Mouse (Mus musculus): ENCODE measurements around the gene Ly6g6c. TPM values are rescaled to one million over a fixed set of nuclear protein-coding genes. Genes with fewer than 3 reads are reported as not detected.

Gene Ly6g6c
- total RNA-seq, 1 experiment from 2014 or later, result not detected

DNA sequence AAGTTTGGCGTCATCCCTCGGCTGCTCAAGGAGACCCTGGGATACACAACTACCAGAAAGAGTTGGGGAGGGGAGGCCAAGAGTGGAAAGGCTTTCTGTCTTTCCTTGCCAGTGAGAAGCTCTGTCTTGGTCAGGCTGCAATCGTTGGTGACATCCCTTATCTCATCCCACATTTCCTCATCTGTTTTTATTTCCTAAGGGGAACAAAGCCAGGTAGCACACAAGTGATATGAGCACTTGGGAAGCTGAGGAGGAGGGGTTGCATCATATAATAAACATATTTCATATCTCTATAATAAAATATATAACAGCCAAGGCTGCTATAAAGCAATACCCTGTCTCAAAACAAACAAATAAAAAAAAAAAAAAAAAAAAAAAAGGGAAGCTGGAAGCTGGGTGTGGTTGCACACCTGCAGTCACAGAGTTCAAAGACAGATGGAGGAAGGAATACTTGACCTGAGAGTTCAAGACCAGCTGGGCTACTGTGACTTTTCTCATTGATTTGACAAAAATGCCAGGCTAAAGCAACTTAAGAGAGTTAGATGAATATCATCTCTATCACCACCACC is 18.8 kb downstream of the Ly6g6c start:
- no peak for DNase-seq

DNA sequence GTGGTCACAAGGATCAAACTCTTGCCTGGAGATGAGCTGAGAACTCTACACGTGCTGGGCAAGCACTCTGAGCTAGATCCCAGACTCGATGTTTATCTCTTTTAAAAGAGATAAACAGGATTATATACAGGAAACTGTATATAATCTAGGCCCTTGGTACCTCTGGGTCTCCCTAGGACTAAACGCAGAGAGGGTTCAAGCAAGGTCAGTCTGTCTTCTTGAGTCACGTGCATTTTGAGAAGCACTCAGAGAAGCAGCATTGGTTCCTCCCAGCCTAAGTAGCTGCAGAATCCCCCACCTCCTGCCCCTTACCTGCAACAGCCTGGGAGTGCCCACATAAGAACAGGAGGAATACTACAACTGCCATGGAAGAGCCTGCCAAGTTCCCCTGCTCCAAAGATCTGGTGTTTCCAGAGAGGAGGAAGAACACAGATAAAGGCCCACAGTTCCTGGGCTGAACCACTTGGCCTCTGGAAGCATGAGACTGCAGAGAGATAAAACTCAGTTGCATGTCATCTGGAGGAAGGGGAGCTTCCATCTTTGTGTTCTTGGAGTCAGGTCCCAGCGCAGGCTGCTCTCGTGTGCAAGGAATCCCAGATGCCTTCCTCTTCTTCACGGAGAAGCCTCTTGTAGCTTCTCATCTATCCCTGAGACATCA is 20.1 kb downstream of the Ly6g6c start, which contains the start of gene Ly6g6f:
Gene Ly6g6f (minus strand): TSS at position 403 of the 658 bp plus-strand sequence.
- DNase-seq, result no peak

DNA sequence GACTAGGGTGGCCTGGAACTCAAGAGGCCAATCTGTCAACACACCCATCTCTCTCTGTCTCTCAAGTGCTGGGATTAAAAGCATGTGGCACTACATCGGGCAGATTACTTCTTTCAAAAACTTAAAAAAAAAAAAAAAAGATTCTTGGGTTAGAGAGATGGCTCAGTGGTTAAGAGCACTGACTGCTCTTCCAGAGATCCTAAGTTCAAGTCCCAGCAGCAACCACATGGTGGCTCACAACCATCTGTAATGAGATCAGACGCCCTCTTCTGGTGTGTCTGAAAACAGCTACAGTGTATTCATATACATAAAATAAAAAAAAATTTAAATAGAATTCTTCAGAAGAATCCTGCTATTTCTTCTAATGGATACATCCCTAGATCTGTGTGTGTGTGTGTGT is 23.0 kb downstream of the Ly6g6c start:
- no peak for DNase-seq

DNA sequence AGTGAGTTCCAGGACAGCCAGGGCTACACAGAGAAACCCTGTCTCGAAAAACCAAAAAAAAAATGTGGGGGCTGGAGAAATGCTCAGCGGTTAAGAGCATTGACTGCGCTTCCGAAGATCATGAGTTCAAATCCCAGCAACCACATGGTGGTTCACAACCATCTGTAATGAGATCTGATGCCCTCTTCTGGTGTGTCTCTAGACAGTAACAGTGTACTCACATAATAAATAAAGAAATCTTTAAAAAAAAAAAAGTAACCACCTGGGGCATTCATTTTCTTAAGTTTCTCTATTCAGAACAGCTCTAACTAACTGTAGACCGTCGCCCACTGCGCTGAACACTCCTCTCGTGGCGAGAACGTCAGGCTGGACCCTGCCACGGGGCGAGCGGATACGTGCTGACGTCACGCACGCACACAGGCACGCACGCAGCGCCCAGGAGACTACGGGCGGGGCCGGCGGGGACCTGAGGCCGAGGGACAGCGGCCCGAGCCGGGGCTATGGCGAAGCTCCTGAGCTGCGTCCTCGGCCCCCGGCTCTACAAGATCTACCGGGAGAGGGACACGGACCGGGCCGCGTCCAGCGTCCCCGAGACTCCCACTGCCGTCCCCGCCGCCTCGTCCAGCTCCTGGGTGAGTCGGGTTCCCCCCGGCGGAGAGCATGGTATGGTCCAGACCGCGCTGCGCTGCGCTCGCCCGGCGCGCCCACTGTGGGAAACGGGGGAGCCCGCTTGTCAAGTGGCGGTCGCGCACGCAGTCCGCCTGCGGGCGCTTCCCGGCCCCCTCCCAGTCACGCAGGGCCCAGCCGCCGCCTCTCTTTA is 23.8 kb downstream of the Ly6g6c start, which contains the start of gene Abhd16a:
Gene Abhd16a (plus strand): TSS at position 439 of the 820 bp plus-strand sequence.
- peak; percentile 96 for DNase-seq

DNA sequence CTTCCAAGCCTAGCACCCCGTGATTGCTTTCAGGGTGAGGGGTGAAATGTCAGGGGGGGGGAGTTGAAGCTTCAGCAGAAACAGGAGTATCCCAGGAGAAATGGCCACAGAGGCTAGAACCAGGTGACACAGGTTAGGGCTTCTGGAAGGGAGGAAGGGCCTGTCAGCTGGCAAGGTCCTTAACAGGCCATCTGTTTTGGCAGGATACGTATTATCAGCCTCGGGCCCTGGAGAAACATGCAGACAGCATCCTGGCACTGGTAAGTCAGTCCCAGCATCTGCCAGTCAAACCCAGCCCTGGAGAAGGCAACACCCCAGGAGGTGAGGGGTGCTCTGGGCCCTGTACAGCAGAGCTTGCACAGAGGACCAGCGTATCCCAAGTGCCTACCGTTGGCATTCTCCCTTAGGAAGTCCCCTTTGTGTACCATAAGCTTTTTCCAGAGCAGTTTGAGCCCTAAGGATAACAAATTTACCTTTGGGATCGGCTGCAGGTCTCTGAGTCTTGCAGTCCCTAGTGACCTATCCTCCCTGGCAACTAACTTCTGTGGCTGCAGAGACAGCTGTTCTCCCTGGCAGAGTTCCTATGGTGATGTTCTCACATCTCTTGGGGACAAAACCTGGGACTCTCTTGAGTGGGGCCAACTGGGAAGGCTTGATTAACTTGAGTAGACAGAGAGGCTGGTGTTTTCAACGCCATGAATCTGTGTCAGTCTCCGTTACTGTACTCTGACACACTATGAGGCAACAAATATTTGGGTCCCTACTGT is 25.2 kb downstream of the Ly6g6c start:
- DNase-seq, result peak; percentile 49

DNA sequence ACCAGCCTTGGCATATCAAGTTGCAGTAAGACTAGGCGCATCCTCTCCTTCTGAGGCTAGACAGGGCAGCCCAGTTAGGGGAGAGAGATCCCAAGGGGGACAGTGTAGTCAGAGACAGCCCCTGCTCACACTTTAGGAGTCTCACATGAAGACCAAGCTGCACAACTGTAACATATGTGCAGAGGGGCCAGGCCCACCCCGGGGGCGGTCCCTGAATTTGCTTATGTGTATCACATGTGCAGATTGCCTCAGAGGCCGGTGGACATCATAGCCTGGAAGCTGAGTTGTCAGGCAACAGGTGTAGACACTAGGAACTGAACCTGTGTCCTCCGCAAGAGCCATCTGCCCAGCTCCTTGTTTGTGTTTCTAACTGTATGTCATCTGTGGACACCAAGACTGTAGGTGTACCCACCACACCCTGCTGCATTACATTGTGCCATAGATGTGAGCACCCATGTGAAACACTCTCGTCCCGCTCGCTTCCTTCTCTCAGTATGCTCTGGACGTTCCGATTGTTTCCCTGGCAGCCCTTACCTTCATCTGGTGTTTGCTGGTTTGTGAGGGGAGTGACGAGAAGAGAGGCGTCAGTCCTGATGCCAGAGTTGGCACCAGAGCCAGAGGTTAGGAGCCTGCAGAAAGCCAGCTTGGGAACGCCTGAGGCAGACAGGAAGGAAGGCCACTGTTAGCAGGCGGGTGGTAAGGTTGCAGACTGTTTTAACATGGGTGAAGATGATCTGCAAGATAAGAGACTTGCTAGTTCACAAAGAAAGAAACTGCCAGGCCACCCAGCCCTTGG is 27.4 kb downstream of the Ly6g6c start:
- DNase-seq, result no peak

DNA sequence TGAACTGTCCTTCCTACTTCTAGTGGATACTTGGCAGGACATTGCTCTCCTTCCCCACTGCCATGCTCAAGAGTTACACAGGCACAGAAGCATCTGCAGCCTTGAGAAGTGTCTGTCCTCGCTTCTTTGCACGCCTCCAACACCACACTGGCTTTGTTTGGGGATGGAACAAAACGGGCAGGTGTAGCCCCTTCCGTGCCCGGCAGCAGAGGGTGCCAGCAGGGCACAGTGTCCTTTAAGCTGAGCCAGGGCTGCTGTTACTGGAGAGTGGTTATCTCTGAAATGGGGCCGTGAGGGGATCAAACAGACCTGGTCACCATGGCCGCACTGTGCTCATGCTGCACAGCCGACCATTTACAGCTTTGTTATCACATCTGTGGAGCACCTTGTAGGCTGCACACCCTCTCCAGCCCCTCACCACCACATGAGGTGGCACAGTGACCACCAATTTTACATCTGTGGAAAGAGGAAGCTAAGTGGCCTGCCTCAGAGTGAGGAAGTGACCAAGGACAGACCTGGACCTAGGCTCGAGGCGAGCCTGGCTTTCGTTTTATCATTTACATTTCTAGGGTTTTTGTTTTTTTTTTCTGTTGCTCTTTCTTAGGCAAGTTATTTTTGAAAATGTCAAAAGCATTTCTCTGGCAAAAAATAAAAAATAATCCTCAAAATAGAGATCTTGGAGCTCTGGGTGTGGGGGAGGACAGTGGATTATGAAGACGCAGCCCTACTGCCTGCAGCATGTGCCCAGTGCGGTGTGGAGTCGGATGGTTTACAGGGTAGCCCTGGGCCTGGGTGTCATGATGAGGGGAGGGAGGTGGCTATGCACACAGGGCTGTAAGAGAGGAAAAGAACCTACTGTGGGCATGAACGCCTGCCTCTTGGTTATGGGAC is 29.5 kb downstream of the Ly6g6c start:
- no peak for DNase-seq

DNA sequence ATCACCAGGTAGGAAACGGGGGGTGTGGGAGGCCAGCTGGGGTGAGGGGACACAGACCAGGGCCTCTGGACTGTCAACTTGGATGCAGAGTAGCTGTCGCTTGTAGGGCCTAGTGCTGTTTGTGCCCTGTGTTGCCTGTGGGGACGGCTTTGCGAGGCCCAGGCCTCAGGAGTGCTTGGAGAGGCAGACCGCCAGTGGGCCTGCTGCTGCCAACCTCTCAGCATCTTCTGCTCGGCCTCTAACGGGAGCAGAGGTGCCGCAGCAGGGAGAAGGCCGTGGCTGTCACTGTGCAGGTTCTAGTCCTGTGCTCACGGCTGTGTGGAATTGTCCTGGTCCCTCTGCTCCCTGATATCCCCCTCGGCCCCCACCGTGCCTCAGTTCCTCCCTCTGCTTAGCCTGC is 31.4 kb downstream of the Ly6g6c start:
- DNase-seq, result no peak

DNA sequence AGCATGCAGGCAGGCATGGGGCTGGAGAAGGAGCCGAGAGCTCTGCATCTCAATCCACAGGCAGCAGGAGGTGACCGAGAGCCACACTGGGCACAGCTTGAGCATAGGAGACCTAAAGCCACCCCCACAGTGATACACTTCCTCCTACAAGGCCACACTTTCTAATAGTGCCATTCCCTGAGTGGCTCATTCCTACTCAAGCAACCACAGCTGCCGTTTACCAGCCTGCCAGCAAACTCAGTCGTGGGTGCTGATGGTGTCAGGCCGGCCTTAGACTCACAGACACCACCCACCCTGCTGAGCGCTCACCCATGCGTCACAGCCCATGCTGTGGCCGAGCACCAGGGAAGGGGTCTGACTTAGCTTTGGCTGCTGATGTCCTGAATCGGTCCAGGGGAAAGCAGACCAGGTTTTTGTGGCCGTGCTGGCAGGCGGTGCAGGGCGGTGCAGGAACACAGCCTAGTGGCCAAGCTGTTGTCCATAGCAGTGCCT is 32.0 kb downstream of the Ly6g6c start:
- DNase-seq, result peak; percentile 43

DNA sequence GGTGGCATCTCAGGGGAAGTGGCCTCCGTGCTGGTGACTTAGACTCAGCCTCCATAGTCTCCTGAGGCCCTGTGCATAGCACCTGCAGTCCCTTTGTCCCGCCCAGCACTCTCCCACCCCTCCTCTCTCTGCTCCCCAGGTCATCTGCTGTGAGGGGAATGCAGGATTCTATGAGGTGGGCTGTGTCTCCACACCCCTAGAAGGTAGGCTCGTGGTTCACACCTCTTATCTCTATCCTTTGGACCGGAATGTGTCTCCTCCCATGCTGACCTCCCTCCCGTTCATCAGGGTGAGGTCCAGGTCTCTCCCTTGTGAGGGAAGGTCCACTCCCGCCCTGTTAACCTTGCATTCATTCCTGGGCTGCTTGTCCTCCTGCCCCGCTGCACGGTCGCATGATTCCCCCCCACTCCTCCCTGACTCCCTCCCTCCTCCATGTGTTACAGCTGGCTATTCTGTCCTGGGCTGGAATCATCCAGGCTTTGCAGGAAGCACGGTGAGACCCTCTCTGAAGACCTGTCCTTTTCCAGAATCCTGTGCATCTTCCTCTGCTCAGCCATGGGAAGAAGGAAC is 35.1 kb downstream of the Ly6g6c start:
- no peak for DNase-seq

DNA sequence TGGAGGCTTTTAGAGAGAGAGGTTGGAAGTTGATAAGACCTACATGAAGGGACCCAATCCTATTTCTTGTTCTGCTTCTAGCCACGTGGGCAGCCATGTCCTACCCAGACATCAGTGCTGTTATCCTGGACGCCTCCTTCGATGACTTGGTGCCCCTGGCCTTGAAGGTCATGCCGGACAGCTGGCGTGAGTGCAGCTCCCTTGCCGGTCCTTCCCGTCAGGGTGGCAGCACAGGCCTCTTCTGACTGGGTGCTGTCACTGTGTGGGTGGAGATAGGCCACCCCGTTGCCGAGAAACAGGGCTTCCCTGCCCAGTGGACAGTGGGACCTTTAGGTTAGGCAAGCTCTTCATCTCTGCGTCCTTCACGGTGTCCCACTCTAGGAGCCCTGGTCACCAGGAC is 36.0 kb downstream of the Ly6g6c start:
- peak; percentile 72 for DNase-seq

DNA sequence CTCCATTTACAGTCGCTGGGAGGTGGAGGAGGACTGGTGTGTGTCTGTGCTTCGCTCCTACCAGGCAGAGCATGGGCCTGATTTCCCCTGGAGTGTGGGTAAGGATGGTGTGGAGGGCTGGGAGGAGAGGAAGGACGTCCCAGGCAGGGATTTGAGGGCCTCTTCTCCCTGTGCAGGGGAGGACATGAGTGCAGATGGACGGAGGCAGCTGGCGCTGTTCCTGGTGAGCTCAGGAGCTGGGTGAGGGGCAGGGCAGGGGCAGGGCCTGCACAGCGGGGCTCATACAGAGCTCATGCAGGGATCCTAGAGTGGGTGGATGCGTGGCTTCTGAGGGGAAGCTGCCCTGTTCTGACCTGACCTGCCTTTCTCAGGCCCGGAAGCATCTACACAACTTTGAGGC is 37.1 kb downstream of the Ly6g6c start:
- DNase-seq, result no peak

DNA sequence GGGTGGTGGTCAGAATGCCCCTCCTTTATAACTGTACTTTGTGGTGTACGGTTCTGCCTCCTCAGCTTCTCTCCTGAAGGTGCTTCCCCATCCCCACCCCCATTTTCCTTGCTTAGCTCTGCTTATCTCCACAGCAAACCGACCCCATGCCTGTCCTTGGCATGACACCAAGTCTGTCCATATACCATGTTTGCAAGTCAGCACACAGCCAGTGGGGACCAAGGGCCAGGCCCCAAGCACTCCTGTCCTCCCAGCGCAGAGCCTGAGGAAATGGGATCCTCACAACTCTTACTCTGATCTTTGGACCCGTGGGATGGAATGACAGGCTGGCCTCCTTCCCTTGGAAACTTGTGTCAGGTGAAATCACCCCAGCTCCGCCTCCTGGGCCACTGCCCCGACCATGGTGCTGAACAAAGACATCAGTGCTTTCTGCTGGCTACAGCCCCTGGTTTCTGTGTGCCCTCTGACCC is 38.1 kb downstream of the Ly6g6c start:
- no peak for DNase-seq

DNA sequence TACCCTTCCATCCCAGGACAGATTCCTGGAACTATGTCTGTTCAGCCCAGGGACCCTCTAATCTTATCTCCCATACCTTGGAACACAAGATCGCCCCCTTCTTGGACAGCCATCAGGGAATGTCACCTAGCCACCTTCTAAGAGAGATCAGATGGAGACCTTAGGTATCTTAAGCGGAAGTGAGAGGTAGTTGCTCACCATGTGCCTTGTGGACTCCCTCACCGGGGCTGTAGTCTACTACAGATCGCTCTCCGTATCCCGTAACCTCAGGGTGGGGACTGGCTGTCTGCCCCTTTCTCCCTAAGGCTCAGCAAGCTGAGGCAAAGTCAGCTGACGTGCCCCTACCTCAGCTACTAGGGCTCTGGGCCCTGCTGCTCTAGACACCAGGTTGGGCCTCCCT is 38.9 kb downstream of the Ly6g6c start:
- no peak for DNase-seq

DNA sequence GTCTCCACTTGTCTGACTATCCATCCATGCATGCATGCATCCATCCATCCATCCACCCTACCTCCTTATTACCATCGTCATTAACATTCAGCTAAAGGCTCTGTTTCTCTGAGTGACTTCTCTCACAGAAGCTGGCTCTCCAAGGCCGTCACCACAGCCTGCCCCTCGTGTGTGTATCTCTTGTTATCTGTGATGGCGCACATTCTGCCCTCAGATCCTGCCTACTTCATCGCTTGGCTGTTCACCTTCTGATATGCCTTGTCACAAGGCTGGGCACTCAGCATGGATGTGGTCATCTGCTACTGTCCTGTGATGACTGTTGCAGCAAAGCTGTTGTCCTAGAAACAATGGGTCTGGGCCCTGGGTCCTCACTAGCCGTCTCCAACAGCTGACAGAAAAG is 39.6 kb downstream of the Ly6g6c start:
- DNase-seq, result no peak

DNA sequence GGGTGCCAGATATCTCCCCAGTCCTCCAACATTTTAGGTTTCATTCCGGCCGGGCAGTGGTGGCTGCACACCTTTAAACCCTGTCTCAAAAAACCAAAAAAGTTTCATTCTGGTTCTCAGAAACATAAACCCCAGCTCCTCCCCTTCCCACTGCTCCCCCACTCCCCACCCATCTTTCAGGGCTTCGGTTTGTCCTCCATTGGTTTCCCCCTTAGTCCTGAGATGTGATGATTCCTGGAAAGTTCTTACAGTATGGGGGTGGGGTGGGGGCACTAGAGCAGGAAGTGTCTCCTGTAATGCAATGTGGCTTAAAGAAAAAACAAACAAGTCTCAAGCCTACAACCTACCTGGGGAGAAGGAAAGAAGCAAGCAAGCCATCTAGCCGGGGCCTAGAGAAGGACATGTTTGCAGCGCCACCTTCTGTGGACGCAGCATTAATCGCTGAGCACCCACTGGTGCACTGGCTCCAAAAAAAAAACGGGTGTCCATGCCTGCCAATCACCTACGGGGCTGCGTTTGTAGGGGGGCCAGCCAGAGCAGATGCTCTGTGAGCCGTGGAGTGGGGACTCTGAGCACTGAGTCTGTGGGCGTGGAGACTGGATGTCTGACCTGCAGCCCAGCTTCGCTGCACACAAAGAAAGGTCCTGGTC is 40.7 kb downstream of the Ly6g6c start:
- peak; percentile 63 for DNase-seq

DNA sequence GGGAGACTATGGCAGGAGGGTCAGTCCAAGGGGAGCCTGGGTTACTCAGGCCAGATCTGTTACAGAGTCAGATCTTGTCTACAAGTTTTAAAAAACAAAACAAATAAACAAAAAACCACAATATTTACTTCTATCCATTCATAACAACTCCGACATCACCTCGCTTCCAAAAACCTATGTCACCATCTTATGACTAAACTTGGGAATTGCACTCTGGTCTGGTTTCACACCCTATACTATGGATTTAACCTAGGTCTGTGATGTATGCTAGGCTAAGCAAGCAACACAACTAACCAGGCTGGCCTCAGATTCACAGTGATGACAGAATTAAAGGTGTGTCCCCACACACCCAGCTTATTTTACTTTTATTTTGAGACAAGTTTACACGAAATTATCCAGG is 41.3 kb downstream of the Ly6g6c start:
- no peak for DNase-seq

DNA sequence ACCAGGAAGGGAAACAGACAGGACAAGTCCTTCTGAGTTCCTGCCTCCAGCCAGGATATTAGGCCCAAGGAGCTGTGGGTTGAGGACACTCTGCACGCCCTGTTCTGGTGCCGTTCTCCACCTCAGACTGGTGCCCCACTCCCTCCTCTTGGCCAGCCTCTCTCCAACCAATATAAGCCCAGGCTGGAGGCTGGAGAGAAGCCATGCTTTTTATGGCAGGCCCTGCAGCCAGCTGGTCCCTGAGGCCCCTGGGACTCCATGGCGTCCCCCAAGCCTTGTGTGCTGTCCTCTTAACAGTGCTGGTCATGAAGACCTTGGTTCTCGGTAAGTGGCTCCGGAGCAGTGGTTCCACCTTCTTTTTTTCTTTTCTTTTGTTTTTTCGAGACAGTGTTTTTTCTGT is 42.9 kb downstream of the Ly6g6c start, which contains the start of gene Ly6g5c:
Gene Ly6g5c (plus strand): TSS at position 183 of the 400 bp plus-strand sequence.
- no peak for DNase-seq

DNA sequence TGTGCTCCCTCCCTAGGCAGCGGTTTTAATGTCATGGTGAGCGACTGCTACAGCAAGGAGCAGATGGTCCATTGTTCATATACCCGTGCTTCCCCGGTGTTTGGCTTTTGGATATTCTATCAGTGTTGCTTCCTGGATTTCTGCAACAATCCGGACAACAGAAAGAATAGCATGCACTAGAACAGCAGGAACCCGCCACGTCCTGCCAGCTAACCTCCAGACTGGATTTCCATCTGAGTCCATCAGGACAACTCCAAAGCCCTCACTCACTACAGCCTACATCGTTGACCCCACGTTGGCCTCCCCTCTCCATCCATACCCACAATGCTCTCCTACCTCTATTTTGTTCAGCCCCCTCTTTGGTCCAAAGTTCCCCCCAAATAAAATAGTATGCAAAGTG is 46.6 kb downstream of the Ly6g6c start:
- no peak for DNase-seq
